Mouse (Mus musculus): ENCODE data around the gene Poln. TPM values are rescaled to one million over a fixed set of nuclear protein-coding genes. Genes with fewer than 3 reads are reported as not detected.

Poln gene
- polyA plus RNA-seq, 1 experiment from 2014 or later, result 0.52 TPM

DNA sequence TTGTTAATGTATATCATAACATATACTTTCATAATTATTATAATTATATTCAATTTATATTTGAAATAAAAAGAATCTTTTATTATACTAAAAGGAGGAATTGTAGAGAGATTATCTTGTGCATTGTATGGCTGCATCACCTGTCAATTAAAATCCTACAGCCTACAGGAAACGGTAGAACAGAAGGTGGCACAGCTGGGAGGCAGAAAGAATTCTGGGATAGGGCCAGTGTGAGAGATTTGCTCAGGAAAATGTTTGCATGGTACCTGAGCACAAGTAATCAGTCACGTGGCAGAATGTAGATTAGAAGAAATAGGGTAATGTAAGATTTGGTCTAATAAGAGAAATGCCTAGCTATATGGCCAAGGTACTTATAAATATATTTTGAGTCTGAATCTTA is 194.5 kb downstream of the Poln start:
- WGBS, result 56% methylated on average over 2 of the region's 2 CpGs
- no peak overlapping the region for H3K4me2 ChIP-seq
- H3K4me3 ChIP-seq (replicated peaks), result no peak overlapping the region
- no peaks in the 10 kb centered on the region for H3K27me3 ChIP-seq (replicated peaks)
- no peak overlapping the region for H3K9ac ChIP-seq (replicated peaks)
- H3K27ac ChIP-seq (replicated peaks), result no peak overlapping the region
- no peaks in the 10 kb centered on the region for H3K9me3 ChIP-seq (replicated peaks)
- no peak for ATAC-seq (ENCODE audit: low FRiP score)
- peaks cover 3% of the 10 kb centered on the region; the same call in 1 of the 2 replicates for H3K36me3 ChIP-seq
- H3K4me1 ChIP-seq, result no peaks in the 10 kb centered on the region

DNA sequence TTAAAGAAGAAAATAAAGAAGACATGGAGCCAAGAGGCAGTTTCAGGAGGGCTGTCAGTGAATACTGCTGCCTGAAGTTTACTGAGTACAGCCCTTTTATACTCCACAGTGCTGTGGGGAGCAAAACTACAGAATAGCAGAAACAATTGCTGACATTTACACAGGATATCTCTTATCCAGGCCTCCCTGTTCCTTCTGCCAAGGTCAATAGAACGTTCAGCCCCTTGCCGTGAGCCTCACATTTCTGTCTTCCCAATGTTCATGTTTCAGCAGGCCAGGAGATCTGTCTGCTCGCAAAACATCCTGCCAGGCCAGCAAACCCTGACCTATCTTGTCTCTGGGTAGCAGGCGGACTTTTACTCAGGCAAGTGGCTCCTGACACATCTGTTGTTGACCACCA is 209.9 kb downstream of the Poln start:
- Histone ChIP-seq H3K27me3 (replicated peaks) (no peaks in the 10 kb centered on the region), H3K4me2 (no peak overlapping the region), H3K4me3 (replicated peaks) (no peak overlapping the region), H3K36me3 (no peaks in the 10 kb centered on the region), H3K4me1 (no peaks in the 10 kb centered on the region), H3K27ac (replicated peaks) (no peak overlapping the region), H3K9ac (replicated peaks) (no peak overlapping the region), H3K9me3 (replicated peaks) (no peaks in the 10 kb centered on the region)
- ATAC-seq (ENCODE audit: low FRiP score), result no peak
- WGBS, result 77% methylated on average over 4 of the region's 4 CpGs

Other genes with a start within 250 kb of the Poln start
- gene Nelfa, start 233.0 kb downstream of the Poln start, polyA plus RNA-seq (2015; fragmentation: Nextera tagmentation; extraction: Ambion mirVana), result 33.8 and 43.9 TPM in 2 replicates
- 459 and 621 TPM in 2 replicates for gene Gm1673, start 186.0 kb downstream of the Poln start, polyA plus RNA-seq (2015; fragmentation: Nextera tagmentation; extraction: Ambion mirVana)
- gene Nat8l, start 173.5 kb downstream of the Poln start, polyA plus RNA-seq (2015; fragmentation: Nextera tagmentation; extraction: Ambion mirVana), result 4.8 and 6.4 TPM in 2 replicates
- gene Haus3, start 79 bp upstream of the Poln start, polyA plus RNA-seq (2015; fragmentation: Nextera tagmentation; extraction: Ambion mirVana), result 13.1 and 19.2 TPM in 2 replicates
- gene Mxd4, start 18.3 kb upstream of the Poln start, polyA plus RNA-seq (2015; fragmentation: Nextera tagmentation; extraction: Ambion mirVana), result 25.7 and 29.7 TPM in 2 replicates
- gene Zfyve28, start 119.0 kb upstream of the Poln start, polyA plus RNA-seq (2015; fragmentation: Nextera tagmentation; extraction: Ambion mirVana), result 6.3 and 7.5 TPM in 2 replicates
- 0.08 TPM in 1 of 2 replicates, not detected in the other for gene Cfap99, start 119.2 kb upstream of the Poln start, polyA plus RNA-seq (2015; fragmentation: Nextera tagmentation; extraction: Ambion mirVana)
- gene Rnf4, start 166.8 kb upstream of the Poln start, polyA plus RNA-seq (2015; fragmentation: Nextera tagmentation; extraction: Ambion mirVana), result 122 and 135 TPM in 2 replicates
- gene Fam193a, start 200.5 kb upstream of the Poln start, polyA plus RNA-seq (2015; fragmentation: Nextera tagmentation; extraction: Ambion mirVana), result 12.4 and 13.1 TPM in 2 replicates

Measured in neural tube, embryonic 15.5 days (tissue).